Mouse (Mus musculus): ENCODE measurements at regions not wholly inside any gene's neighbourhood (a gene's known extent, or its start where the extent isn't known, plus 50 kb on each side); places are given as distances from the start of the nearest gene placed in this dataset.

DNA sequence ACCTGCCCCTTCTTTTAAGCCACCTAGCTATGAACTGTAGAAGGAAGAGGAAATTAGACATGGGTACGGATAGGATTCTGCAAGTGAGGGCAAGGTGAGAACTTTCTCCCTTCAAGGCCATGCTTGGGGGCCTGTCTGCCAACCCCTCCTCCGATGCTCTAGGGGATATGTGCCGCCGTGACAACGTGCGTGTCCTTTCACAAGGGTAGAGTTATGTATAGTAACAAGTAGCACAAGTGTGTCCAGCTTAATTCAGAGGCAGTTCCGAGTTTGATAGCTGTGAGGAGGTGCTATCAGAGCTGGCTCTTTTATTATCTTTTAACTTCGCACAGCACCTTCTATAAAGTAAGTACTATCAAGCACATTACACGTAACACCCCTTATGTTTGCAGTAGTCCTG lies 281.0 kb upstream of the 4931429L15Rik start:
- TF ChIP-seq CTCF (IDR thresholded peaks at IDR 0.05; ENCODE audit: insufficient read depth, low read depth, low read length) (no peak), POLR2A (IDR thresholded peaks at IDR 0.05; ENCODE audit: insufficient read depth, low read depth, low read length) (no peak)

All from olfactory bulb, adult 2 months (tissue).